Mouse (Mus musculus) kidney, postnatal 14 days (tissue): ENCODE data around the gene Tead3.

Experiments
- DNase-seq: peaks from one replicate; pipeline ENCODE4 v3.0.0; 2022; ENCODE audit warnings: mixed read lengths

Tead3 gene

DNA sequence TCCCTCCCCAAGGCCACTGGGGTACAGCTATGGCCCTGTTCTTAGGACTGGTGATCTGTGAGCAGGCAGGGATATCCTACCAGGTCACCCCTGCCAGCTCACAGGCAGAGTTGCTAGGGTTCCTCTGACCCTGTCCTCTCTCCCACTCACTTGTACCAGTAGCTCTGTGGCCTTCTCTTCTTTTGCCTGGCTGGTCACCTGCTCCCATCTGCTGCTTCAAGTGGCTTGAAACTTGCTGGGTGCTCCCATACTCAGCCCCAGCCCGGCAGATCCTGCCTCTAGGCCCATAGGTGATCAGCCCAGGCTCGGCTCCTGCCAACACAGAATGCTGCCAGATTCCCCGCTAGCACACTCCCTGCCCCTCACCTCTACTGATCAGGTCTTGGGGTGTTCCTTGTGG is 49.8 kb downstream of the Tead3 start:
- no peak for DNase-seq

DNA sequence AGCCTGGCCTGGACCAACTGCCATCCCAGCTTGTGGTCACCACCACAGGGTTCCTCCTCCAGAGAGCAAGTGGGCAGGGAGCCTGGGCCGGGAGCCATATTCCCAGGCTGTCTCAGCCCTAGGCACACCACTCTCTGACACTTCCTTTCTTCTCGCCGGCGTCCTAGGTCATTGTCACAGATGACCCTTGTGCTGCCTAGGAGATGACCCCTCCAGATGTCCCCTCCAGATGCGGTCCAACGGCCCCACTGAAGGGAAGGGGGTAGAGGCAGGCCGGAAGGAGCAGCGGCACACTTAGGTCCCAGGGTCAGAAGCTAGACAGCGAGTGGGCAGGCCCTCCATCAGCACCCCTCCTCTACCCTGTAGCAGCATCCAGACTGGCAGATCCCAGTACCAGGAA is 50.3 kb downstream of the Tead3 start:
- no peak for DNase-seq

DNA sequence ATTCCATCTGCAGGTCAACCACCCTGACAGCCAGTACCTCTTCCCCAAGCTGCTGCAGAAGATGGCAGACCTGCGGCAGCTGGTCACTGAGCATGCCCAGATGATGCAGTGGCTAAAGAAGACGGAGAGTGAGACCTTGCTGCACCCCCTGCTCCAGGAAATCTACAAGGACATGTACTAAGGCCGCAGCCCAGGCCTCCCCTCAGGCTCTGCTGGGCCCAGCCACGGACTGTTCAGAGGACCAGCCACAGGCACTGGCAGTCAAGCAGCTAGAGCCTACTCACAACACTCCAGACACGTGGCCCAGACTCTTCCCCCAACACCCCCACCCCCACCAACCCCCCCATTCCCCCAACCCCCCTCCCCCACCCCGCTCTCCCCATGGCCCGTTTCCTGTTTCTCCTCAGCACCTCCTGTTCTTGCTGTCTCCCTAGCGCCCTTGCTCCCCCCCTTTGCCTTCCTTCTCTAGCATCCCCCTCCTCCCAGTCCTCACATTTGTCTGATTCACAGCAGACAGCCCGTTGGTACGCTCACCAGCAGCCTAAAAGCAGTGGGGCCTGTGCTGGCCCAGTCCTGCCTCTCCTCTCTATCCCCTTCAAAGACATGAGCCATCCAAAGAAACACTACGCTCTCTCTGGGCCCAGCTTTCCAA is 50.8 kb downstream of the Tead3 start:
- DNase-seq: no peak

DNA sequence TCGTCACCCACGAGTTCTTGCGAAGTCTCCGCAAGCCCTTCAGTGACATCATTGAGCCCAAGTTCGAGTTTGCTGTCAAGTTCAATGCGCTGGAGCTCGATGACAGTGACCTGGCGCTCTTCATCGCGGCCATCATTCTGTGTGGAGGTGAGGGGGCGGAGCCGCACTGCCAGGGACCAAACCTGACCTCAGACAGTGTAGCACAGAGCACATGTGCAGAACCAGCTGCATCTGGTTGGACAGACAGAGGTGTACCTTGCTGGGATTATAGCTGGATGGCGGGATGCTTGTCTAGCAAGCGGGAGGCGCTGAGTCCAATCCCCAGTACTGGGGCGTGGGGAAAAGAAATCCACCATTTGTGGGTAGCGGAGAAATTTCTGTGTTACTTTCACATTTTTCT is 51.7 kb downstream of the Tead3 start:
- no peak for DNase-seq

DNA sequence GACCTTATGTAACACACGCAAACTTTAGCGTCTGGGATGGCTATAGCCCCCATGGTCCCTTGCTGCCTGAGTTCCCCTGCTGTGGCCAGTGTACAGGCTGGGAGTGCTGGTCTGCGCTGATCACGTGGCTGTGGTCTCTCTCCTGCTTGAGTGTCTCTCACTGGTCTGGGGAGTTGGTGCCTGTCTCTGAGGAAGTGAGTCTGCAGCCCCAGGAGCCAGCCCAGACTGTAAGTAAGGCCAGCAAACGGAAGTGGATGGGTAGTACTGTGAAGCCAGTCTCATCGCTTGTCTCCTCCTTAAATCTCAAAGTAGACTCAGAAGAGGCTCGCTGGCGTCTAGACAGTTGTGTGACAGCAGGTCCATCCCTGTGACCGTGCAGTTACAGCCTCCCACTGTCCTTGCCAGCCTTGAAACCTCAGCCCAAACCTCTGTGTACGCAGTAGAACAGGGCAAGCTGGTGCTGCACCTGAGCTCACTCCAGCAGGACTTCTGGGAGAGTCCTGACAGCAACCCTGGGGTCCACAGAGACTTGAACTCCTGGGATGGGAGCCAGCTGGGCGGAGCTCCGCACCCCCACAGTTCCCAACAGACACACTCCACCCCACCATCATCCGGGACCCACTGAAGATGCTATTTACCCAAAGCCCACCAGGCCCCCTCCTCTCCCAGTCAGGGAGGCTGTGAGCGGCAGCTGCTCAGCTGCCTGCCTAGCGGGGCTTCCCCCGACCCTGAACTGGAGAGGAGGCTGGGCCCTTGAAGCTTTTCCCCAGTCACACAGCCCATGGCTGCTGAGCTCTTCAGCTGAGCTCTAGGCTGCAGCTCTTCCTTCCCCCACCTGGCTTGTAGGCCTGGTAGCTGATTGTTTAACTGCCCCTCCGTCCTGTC is 55.9 kb downstream of the Tead3 start:
- no peak for DNase-seq

DNA sequence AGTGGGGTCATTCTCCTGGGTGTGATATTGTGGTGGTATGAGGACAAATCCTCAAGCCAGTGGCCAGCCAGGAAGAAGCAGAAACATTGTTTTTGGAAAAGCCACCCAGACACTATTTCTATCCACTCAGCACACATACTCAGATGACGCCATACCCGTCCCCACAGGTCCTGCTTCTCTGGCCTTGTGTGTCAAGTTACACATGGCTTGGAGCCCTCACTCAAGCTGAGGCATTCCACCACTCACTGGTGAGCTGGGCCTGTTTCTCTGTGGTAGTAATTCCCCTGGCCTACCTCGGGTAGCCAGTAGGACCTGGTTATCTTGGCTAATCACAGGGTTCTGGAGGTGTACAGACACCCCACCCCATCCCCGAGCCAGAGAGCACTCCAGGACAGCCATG is 56.9 kb downstream of the Tead3 start:
- no peak for DNase-seq

DNA sequence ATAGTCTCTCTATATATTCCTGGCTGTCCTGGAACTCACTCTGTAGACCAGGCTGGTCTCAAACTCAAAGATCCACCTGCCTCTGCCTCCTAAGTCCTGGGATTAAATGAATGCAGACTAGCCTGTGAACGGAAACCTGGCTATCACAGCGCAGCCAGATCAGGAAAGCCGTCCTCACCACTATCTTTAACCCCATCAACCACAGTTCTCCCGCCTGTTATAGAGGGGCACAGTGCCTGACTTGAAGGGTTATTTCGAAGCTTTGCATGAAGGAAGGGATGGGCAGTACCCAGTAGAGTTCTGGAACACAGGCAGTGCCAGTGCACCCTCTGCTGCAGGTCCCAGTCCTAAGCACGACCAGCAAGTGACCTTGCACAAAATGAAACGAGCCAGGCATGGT is 59.3 kb downstream of the Tead3 start:
- no peak for DNase-seq

DNA sequence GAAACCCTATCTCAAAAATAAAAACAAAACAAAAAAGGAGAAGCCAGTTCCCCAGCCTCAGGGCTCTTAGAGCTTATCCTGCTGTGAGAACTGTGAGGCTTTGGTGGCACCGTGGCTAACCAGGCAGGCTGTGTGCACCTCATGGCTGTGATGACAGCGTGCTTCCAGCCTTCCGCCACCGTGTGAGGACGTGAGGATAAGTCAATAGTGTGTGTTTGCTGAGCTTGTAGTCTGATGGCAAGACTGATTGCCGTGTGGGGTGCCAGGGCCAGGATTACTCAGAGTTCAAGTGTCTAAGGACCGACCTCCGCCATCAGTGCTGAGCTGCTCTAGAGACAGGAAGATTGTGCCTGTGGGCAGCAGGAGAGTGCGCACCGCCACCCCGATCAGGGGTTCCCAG is 59.9 kb downstream of the Tead3 start:
- DNase-seq: no peak

DNA sequence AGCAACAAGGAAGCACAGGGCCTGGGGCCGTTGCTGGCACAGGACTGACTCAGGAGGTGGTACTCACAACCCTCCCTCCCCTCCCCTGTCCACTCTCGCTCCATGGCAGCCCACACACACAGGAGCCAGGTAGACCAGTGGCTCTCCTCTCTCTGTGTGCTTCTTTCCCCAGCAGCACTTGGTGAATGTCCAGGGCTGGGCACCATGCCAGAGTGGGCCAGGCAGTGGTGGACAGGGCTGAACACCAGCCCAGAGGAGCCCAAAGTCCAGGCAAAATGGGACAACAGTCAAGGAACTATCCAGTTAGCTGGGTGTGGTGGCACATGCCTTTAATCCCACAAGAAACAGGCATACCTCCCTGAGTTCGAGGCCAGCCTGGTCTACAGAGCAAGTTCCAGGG is 60.4 kb downstream of the Tead3 start:
- peak; percentile 92 for DNase-seq

DNA sequence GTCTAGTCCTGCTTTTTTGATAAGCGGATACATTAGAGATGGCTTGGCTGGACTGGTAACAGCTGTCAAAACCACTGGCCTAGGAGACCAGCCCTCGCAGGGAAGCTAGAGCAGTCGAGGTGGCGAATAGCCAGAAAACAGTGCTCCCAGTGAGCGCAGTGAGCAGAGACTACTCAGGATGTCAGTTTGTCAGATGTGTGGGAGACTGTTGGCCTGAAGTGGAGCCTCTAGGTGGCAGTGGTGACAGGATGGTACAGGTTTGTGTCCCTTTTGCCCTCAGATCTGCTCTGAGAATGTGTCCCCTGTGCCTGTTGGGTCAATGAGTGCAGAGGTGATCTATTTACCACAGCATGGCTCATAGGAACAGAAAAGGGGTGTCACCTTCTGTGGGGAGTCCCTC is 62.6 kb downstream of the Tead3 start:
- DNase-seq: no peak

DNA sequence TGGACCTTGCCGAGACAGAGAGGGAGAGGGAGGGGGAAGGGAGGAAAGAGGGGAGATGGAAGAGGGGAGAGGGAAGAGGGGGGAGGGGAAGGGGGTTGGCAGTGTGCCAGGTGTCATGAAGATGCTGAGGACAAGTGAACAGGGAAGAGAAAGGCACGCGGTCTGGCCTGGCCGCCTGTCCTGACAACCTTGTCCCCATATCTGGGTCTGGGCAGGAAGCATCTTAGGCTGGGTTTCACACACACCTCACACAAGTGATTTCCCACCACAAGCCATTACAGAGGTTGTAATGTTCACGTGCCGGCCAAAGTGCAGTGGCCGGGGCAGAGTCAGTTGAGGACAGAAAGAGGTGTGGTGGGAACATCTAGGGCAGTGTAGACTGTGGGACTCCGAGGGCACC is 63.0 kb downstream of the Tead3 start:
- DNase-seq: peak; percentile 66

DNA sequence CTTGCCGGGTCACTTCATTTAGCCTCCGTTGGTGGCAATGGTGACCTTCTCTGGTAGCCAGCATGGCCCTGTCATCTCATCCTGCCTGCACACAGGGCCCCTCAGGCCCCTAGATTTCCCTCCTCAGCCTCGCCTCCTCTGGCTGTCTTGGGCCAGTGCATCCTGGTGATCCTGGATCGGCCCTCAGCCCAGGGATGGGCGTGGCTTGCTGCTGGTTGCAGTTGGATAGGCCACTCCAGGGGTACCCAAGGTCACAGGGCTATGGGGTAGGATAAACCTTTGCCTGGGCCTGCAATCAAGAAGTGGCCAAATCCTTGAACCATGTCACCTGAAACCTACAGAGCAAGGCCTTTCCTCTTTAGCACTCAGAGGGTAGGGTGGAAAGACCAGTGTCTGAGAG is 63.7 kb downstream of the Tead3 start:
- DNase-seq: peak; percentile 54

DNA sequence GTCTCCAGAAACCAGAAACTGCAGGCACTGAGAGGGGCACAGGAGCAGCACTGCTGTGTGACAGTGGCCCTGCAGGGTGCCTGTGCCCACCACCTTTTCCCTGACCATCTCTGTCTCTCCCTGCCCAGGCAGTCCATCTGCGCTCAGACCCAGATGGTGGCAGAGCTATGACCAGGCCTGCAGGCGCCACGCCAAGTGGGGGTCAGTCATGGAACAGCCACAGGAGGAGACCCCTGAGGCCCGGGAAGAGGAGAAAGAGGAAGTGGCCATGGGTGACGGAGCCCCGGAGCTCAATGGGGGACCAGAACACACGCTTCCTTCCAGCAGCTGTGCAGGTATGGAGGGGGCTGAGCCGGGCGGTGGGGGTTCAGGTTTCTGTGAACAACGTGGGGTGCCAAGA is 64.5 kb downstream of the Tead3 start:
- no peak for DNase-seq

DNA sequence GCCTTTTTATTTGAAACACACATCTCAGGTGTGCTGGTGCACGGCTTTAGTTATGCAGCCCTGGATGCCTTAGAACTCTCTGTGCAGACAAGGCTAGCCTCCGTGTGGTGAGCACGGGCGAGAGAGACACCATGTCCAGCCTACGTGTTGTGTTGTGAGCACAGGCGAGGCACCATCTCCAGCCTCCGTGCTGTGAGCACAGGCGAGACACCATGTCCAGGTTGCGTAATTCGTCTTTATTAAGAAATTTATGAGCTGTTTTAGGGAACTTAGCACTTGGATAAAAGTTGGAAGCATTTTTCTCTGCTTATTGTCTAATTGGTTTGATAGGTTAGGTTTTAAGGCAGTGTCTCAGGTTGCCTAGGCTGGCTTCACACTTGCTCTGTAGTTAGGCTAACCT is 67.4 kb downstream of the Tead3 start:
- DNase-seq: no peak

DNA sequence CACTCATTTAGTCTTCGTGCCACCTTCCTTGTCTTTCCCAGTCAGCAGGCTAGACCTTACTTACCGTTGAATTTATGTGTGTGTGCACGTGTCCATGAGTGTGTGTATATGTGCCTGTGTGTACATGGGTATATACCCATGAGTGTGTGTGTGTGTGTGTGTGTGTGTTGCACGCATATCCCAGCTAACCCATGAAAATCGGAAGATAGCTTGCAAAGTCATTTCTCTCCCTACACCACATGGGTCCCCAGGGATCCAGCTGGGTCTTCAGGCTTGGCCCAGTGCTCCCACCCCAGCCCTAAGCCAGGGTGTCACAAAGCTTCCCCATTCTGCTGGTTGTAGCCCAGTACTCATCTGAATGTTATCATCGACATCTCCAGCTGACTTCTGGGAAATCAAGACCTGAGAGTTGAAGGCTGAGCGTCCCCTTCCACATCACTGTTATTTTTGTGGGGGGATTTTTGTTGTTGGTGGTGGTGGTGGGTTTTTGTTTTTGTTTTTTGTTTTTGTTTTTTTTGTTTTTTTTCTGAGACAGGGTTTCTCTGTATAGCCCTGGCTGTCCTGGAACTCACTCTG is 68.7 kb downstream of the Tead3 start:
- no peak for DNase-seq
